Mouse (Mus musculus) embryonic fibroblast, embryonic 13.5 days (primary cell): Measurements from ENCODE around the gene Gm42791.

ENCODE experiments used
- CTCF ChIP-seq: IDR thresholded peaks from 2 replicates; pipeline ENCODE4 v1.5.1; 2011; ENCODE audit warnings: mild to moderate bottlenecking, control low read depth, low read length, moderate library complexity, borderline replicate concordance; ENCODE audit not compliant: insufficient read depth
- POLR2A ChIP-seq: IDR thresholded peaks from 2 replicates; pipeline ENCODE4 v1.6.1; 2011; ENCODE audit warnings: low read depth, mild to moderate bottlenecking, control low read depth, low read length, moderate library complexity

DNA sequence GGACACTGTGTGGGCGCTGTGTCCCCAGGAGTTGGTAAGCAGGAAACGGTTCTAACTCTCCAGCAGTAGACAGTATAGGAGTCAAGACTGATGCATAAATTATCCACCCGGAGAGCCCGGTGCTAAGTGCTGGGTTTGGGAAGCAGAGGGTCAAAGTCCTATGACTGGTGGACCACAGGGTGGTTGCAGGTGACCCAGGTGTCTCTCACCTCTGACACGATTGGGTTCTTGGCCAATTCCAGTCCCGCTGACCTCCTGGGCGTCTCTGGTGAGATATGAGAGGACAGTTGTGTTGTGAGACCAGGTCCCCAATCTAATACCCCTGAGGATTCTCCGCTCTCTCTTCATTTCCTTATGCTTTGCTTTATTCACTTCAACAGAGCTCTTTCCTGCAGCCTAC, 139.9 kb downstream of the Gm42791 start:
- no peak for TF ChIP-seq POLR2A
- no peak for TF ChIP-seq CTCF
